Mouse (Mus musculus) splenic B cell, adult 2 months (primary cell): ENCODE measurements around the gene Gm10638.

ENCODE experiments used
- DNase-seq: peaks from one replicate; pipeline ENCODE4 v3.0.0-alpha.2; 2011; ENCODE audit warnings: low read depth, low spot score
- H3K27me3 ChIP-seq: 2 replicates; pipeline ENCODE4 v1.6.1; 2012; ENCODE audit warnings: mild to moderate bottlenecking, low read length, moderate library complexity, mixed read lengths; ENCODE audit not compliant: control insufficient read depth, poor library complexity, insufficient read depth, severe bottlenecking
- H3K36me3 ChIP-seq: 2 replicates; pipeline ENCODE4 v1.6.1; 2012; ENCODE audit warnings: mild to moderate bottlenecking, low read length, moderate library complexity, mixed read lengths; ENCODE audit not compliant: control insufficient read depth, poor library complexity, insufficient read depth, severe bottlenecking

Gm10638 gene

DNA sequence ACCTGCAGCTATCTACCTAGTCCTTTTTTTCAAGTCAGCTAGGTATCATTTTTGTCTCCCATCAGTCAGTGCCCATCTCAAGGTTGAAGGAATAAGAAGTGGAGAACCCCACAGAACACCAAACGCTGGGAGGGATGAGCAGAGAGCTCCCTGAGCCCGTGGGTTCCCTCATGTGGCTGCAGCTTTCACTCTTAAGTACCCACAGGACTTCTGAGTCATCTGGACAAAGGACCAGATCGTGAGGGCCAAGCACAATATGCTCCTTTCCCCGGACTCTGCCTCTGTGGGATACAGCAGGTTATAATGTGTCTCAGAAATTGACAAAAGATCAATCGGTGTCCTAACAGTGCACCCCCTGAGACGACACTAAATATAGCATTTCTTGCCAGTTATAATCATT, 18.5 kb upstream of the Gm10638 start:
- no peak for DNase-seq
- no peaks in the 10 kb centered on the region for H3K27me3 ChIP-seq
- no peaks in the 10 kb centered on the region for H3K36me3 ChIP-seq

- DNase-seq, result no peak
- no peaks in the 10 kb centered on the region for H3K27me3 ChIP-seq
- no peaks in the 10 kb centered on the region for H3K36me3 ChIP-seq
Measured at GRCm38 (mm10) chr8:86728224-86728950, 17.1 kb upstream of the Gm10638 start.

- Histone ChIP-seq H3K36me3 (no peaks in the 10 kb centered on the region), H3K27me3 (no peaks in the 10 kb centered on the region)
- DNase-seq, result no peak
Measured at GRCm38 (mm10) chr8:86730303-86730702, 15.2 kb upstream of the Gm10638 start.

- no peaks in the 10 kb centered on the region for H3K36me3 ChIP-seq
- DNase-seq, result no peak
Measured at GRCm38 (mm10) chr8:86730860-86731259, 14.6 kb upstream of the Gm10638 start.

DNA sequence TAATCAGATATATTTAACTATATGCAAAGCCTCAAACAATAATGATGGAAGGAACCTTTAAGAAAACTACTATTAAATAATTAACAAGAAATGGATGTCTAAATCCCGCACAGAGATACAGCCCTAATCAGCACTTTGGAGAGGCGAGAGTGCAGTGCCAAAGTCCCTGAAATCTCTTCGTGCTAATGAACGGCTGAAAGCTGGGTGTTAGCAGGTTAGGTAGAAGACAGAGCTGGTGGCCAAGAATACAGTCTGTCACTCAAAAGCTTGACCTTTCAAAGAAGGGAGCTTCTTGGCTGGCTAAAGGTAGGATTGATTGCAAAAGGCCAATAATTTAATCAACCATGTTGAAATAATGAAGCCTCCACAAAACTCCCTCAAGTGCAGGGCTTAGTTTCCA, 11.3 kb upstream of the Gm10638 start:
- no peaks in the 10 kb centered on the region for H3K36me3 ChIP-seq
- DNase-seq, result no peak

More at GRCm38 (mm10) chr8:86730860-86731259, 14.6 kb upstream of the Gm10638 start:
- no peaks in the 10 kb centered on the region for H3K27me3 ChIP-seq

GRCm38 (mm10) chr8:86734954-86735353, 10.5 kb upstream of the Gm10638 start:
- DNase-seq, result no peak

More for the DNA sequence above, 11.3 kb upstream of the Gm10638 start:
- no peaks in the 10 kb centered on the region for H3K27me3 ChIP-seq

GRCm38 (mm10) chr8:86735446-86736111, 9.9 kb upstream of the Gm10638 start:
- Histone ChIP-seq H3K27me3 (no peaks in the 10 kb centered on the region), H3K36me3 (no peaks in the 10 kb centered on the region)
- DNase-seq, result peak; percentile 31

More at GRCm38 (mm10) chr8:86734954-86735353, 10.5 kb upstream of the Gm10638 start:
- H3K27me3 ChIP-seq, result no peaks in the 10 kb centered on the region
- H3K36me3 ChIP-seq, result no peaks in the 10 kb centered on the region

DNA sequence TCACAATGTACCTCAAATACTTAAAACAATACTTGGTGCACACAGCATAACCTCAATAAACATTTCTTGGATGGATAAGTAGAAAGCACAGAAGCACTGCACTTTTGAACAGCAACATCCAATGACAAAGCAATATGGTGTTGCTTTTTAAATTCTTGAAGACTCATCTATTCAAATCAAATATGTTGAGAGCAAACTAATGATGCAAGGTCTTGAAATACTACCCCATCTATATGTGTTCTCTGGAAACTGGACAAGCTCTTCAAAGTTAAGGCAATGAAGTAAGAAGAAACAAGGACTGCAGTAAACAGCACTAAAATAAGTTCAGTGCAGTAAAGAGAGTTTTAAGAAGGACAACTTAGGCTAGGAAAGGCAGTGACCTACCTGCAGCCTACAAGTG, 4.6 kb upstream of the Gm10638 start:
- Histone ChIP-seq H3K27me3 (no peaks in the 10 kb centered on the region), H3K36me3 (no peaks in the 10 kb centered on the region)
- DNase-seq, result no peak

GRCm38 (mm10) chr8:86741627-86742026, 3.9 kb upstream of the Gm10638 start:
- Histone ChIP-seq H3K27me3 (no peaks in the 10 kb centered on the region), H3K36me3 (no peaks in the 10 kb centered on the region)
- no peak for DNase-seq

- no peak for DNase-seq
- no peaks in the 10 kb centered on the region for H3K27me3 ChIP-seq
- H3K36me3 ChIP-seq, result no peaks in the 10 kb centered on the region
Measured at GRCm38 (mm10) chr8:86742605-86743345, 2.7 kb upstream of the Gm10638 start.

GRCm38 (mm10) chr8:86744313-86745220, 932 bp upstream of the Gm10638 start:
- Histone ChIP-seq H3K27me3 (no peaks in the 10 kb centered on the region), H3K36me3 (no peaks in the 10 kb centered on the region)
- DNase-seq, result no peak

DNA sequence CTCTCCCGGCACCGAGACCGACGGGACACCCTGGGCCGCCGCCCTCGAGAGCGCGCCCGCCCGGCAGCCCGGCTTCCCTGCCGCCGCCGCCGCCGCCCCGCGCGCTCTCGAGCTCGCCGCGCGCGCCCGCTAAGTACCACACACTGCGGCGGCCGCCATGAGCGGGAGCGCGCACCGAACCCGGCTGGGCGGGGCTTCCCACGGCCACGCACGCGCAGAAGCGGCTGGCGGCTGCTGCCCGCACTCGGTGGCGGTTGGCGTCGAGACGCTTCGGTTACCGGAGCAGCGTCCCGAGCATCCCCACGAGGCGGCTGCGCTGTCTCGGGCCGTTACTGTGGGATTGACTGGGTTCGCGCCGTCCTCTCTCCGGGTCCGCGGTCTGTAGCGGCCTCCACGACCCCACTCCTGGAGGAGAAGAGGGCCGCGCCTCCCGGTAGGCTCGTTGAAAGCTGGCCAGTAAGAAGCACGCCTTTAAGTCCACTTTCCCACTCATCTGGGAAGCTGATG, 489 bp downstream of the Gm10638 start:
- peak; percentile 94 for DNase-seq
- H3K27me3 ChIP-seq, result no peaks in the 10 kb centered on the region
- no peaks in the 10 kb centered on the region for H3K36me3 ChIP-seq

- no peaks in the 10 kb centered on the region for H3K27me3 ChIP-seq
- peak; percentile 19 for DNase-seq
- H3K36me3 ChIP-seq, result no peaks in the 10 kb centered on the region
Measured at GRCm38 (mm10) chr8:86746511-86746910, 1.0 kb downstream of the Gm10638 start.

DNA sequence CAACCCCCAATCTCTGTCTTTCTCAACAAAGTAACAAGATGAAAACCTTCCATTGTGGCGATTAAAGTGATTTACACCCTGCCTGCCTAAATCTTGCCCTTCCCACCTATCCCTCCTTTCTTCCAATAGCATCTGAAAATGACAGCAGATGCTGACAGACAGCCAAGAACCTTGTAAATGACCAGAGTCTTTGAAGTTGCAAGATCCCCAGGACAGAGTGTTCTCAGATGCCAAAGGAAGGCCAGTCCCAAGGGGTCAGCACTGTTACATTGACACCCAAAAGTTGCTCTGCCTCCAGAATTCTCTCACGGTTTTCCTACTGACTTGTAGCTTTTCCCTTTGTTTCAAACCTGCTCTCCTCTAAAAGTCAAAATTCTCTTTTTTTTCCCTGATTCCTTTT, 4.3 kb downstream of the Gm10638 start:
- DNase-seq, result no peak
- H3K36me3 ChIP-seq, result no peaks in the 10 kb centered on the region
- H3K27me3 ChIP-seq, result no peaks in the 10 kb centered on the region
